Mouse (Mus musculus): ENCODE measurements at regions not wholly inside any gene's neighbourhood (a gene's known extent, or its start where the extent isn't known, plus 50 kb on each side); places are given as distances from the start of the nearest gene placed in this dataset.
A peak's percentile ranks its signal among the peaks of the same experiment; 100 is the strongest.

DNA sequence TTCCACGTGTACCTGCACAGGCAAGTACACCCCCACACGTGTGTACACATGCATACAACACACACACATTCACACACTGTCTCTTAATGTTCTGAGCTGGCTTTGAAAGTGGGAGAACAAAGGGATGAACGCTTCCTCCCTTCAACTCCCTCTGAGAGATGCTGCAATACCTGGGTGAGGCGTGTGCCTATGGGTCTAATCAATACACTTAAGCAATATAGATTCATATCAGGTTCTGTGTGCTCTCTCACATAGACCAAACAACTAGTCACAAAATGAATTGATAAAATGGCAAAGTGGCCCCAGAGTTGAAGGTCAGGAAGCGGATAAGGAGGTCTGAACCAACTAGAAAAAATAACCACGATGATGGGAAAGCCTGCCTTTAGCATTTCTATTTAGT, 116.1 kb upstream of the Plcz1 start:
- Histone ChIP-seq H3K27ac (ENCODE audit: insufficient read depth, low read length) (no peak overlapping the region), H3K36me3 (ENCODE audit: control insufficient read depth, insufficient read depth, low read length, poor library complexity, severe bottlenecking) (no peaks in the 10 kb centered on the region), H3K4me3 (ENCODE audit: low read depth, low read length) (no peak overlapping the region), H3K9me3 (replicated peaks; ENCODE audit: control insufficient read depth, insufficient read depth, low read length, poor library complexity, severe bottlenecking) (no peaks in the 10 kb centered on the region), H3K27me3 (ENCODE audit: control insufficient read depth, insufficient read depth, low read length, poor library complexity, severe bottlenecking) (no peaks in the 10 kb centered on the region), H3K9ac (ENCODE audit: low read depth, poor library complexity, severe bottlenecking) (no peak overlapping the region), H3K4me1 (ENCODE audit: control insufficient read depth, insufficient read depth, low read length) (no peaks in the 10 kb centered on the region)
- TF ChIP-seq POLR2A (IDR thresholded peaks at IDR 0.05; ENCODE audit: insufficient read depth, low read length) (no peak), EP300 (IDR thresholded peaks at IDR 0.05; ENCODE audit: insufficient read depth, low read depth, low read length) (no peak), CTCF (IDR thresholded peaks at IDR 0.05; ENCODE audit: low read depth, low read length) (no peak)

DNA sequence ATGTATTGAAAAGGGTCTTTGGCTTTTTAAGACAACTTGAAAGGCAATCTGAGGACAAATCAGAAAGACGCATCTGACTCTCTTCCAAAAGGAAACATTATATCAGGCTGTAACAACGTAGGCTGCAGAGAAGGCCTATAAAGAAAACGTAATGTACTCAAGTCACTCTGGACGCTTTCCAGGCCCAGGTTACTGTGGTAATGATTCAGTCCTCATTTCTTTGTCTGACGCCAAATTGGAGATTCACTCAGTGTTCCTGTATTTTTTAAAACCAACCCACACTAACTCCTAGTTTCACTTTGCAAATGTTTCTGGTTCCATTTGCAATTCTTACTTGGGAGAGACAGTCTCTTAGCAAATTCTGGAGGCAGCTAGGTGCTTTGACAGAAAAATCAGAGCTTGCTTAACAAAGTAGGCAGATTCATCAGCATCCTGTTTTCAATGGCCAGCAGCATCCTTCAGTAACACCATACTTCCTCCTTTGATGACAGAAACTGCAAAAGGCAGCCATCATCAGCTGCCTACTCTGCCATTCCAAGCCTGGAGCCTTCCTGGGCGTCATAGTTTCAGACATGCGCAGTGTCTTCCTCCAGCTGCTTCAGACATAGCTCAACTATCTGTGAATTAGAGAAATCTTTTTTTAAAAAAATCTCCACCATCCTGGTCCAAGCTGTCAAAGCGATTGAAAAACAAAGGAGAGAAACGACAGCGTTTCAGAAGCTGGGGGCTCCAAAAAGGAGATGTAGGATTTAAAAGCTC, 111.3 kb upstream of the Plcz1 start:
- Histone ChIP-seq H3K36me3 (ENCODE audit: control insufficient read depth, insufficient read depth, low read length, poor library complexity, severe bottlenecking) (no peaks in the 10 kb centered on the region), H3K9ac (ENCODE audit: low read depth, poor library complexity, severe bottlenecking) (no peak overlapping the region), H3K4me3 (ENCODE audit: low read depth, low read length) (no peak overlapping the region), H3K27me3 (ENCODE audit: control insufficient read depth, insufficient read depth, low read length, poor library complexity, severe bottlenecking) (no peaks in the 10 kb centered on the region), H3K4me1 (ENCODE audit: control insufficient read depth, insufficient read depth, low read length) (no peaks in the 10 kb centered on the region), H3K9me3 (replicated peaks; ENCODE audit: control insufficient read depth, insufficient read depth, low read length, poor library complexity, severe bottlenecking) (peaks cover 2% of the 10 kb centered on the region; the same call in 1 of the 2 replicates), H3K27ac (ENCODE audit: insufficient read depth, low read length) (no peak overlapping the region)
- no peak for TF ChIP-seq CTCF (IDR thresholded peaks at IDR 0.05; ENCODE audit: low read depth, low read length)
- TF ChIP-seq EP300 (IDR thresholded peaks at IDR 0.05; ENCODE audit: insufficient read depth, low read depth, low read length): no peak

DNA sequence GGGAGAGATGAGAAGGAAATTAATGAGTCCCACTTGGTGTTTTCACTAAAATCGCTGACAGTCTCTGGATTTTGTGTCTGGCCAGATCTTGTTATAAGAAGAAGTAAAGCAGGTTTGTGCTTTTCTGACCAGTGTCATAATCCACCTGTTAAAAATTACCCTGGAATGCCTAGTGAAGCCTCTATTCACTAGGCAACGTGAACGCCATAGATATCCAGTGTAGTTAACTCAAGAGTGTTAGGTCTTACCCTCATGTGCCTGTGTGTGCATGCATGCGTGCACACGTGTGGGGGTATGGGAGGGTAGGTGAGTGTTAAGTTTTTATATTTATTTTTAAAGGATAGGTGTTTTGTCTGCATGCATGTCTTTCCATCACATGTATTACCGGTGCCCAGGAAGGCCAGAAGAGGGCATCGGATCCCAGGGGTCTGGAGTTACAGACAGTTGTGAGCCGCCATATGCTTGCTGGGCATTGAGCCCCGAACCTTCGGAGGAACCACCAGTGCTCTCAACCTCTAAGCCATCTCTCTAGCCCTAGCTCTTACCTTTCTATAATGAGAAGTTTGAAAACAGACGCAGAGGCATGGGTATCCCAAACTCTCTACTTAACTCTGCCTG, 107.5 kb upstream of the Plcz1 start:
- Histone ChIP-seq H3K9ac (ENCODE audit: low read depth, poor library complexity, severe bottlenecking) (no peak overlapping the region), H3K4me3 (ENCODE audit: low read depth, low read length) (no peak overlapping the region), H3K36me3 (ENCODE audit: control insufficient read depth, insufficient read depth, low read length, poor library complexity, severe bottlenecking) (no peaks in the 10 kb centered on the region), H3K4me1 (ENCODE audit: control insufficient read depth, insufficient read depth, low read length) (no peaks in the 10 kb centered on the region), H3K27ac (ENCODE audit: insufficient read depth, low read length) (no peak overlapping the region), H3K27me3 (ENCODE audit: control insufficient read depth, insufficient read depth, low read length, poor library complexity, severe bottlenecking) (no peaks in the 10 kb centered on the region), H3K9me3 (replicated peaks; ENCODE audit: control insufficient read depth, insufficient read depth, low read length, poor library complexity, severe bottlenecking) (peaks cover 2% of the 10 kb centered on the region; the same call in 1 of the 2 replicates)
- TF ChIP-seq POLR2A (IDR thresholded peaks at IDR 0.05; ENCODE audit: insufficient read depth, low read length) (no peak), CTCF (IDR thresholded peaks at IDR 0.05; ENCODE audit: low read depth, low read length) (peak; percentile 27), EP300 (IDR thresholded peaks at IDR 0.05; ENCODE audit: insufficient read depth, low read depth, low read length) (no peak)

DNA sequence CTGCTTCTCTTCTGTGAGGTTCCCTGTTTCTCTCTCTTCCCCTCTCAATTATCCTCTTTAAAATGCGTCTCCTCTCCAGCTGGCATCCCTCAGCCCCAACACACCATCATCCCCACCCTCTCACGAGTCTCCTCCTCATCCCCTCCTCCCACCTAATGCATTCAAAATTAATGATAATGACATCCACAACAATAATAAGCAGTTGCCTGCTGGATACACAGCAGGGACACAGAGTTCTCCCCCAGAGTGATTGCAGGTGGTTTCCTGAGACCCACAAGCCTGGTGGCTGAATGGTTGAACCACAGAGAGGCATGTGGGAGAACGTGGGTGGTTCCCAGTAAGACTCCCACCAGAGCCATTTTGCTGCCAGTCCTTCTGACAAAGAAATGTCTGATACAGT, 106.9 kb upstream of the Plcz1 start:
- H3K4me3 ChIP-seq (ENCODE audit: low read depth, low read length): no peak overlapping the region
- no peaks in the 10 kb centered on the region for H3K36me3 ChIP-seq (ENCODE audit: control insufficient read depth, insufficient read depth, low read length, poor library complexity, severe bottlenecking)
- H3K27ac ChIP-seq (ENCODE audit: insufficient read depth, low read length): no peak overlapping the region
- no peaks in the 10 kb centered on the region for H3K27me3 ChIP-seq (ENCODE audit: control insufficient read depth, insufficient read depth, low read length, poor library complexity, severe bottlenecking)
- no peak overlapping the region for H3K9ac ChIP-seq (ENCODE audit: low read depth, poor library complexity, severe bottlenecking)
- H3K9me3 ChIP-seq (replicated peaks; ENCODE audit: control insufficient read depth, insufficient read depth, low read length, poor library complexity, severe bottlenecking): peaks cover 2% of the 10 kb centered on the region; the same call in 1 of the 2 replicates
- TF ChIP-seq CTCF (IDR thresholded peaks at IDR 0.05; ENCODE audit: low read depth, low read length) (no peak), EP300 (IDR thresholded peaks at IDR 0.05; ENCODE audit: insufficient read depth, low read depth, low read length) (no peak), POLR2A (IDR thresholded peaks at IDR 0.05; ENCODE audit: insufficient read depth, low read length) (no peak)
- no peaks in the 10 kb centered on the region for H3K4me1 ChIP-seq (ENCODE audit: control insufficient read depth, insufficient read depth, low read length)

DNA sequence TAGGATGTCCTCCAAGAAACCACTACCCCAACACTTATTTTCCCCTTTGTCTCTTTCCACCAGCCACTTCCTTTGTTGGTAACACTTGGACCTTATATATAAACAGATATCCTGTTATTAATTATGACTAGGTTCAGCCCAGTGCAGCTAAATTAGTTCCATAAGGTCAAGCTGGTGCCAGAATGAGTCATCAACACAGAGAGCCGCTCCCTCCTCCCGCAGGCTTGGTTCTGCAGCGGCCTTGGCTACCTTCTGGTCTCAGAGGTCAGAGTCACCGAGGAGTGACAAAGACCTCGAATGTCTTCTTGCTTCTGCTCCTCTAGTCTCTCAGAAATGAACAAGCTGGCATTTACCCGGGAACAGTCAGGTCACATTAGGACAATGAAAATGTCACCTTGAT, 106.5 kb upstream of the Plcz1 start:
- Histone ChIP-seq H3K27ac (ENCODE audit: insufficient read depth, low read length) (no peak overlapping the region), H3K4me1 (ENCODE audit: control insufficient read depth, insufficient read depth, low read length) (no peaks in the 10 kb centered on the region), H3K9ac (ENCODE audit: low read depth, poor library complexity, severe bottlenecking) (no peak overlapping the region), H3K36me3 (ENCODE audit: control insufficient read depth, insufficient read depth, low read length, poor library complexity, severe bottlenecking) (no peaks in the 10 kb centered on the region), H3K27me3 (ENCODE audit: control insufficient read depth, insufficient read depth, low read length, poor library complexity, severe bottlenecking) (no peaks in the 10 kb centered on the region), H3K4me3 (ENCODE audit: low read depth, low read length) (no peak overlapping the region), H3K9me3 (replicated peaks; ENCODE audit: control insufficient read depth, insufficient read depth, low read length, poor library complexity, severe bottlenecking) (peaks cover 2% of the 10 kb centered on the region; the same call in 1 of the 2 replicates)
- no peak for TF ChIP-seq EP300 (IDR thresholded peaks at IDR 0.05; ENCODE audit: insufficient read depth, low read depth, low read length)

DNA sequence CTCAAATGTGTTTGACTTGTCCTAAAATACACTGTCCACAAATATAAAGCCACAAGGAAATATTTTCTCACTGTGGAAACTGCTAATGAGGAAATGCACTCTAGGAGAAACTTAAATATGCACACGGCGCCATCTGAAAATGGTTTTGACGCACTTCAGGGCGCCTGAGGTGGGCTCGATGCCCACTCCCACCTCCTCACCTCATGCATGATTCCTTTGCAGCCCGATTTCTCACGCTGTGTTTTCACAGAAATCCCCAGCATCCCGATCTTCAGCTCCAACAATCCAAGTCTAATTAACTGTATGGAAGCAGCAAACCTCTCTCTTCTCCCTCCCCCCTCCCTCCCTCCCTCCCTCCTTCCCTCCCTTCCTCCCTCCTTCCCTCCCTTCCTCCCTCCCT, 92.5 kb upstream of the Plcz1 start:
- H3K4me3 ChIP-seq (ENCODE audit: low read depth, low read length): no peak overlapping the region
- no peaks in the 10 kb centered on the region for H3K4me1 ChIP-seq (ENCODE audit: control insufficient read depth, insufficient read depth, low read length)
- no peak overlapping the region for H3K9ac ChIP-seq (ENCODE audit: low read depth, poor library complexity, severe bottlenecking)
- H3K36me3 ChIP-seq (ENCODE audit: control insufficient read depth, insufficient read depth, low read length, poor library complexity, severe bottlenecking): no peaks in the 10 kb centered on the region
- H3K9me3 ChIP-seq (replicated peaks; ENCODE audit: control insufficient read depth, insufficient read depth, low read length, poor library complexity, severe bottlenecking): no peaks in the 10 kb centered on the region
- TF ChIP-seq POLR2A (IDR thresholded peaks at IDR 0.05; ENCODE audit: insufficient read depth, low read length) (no peak), EP300 (IDR thresholded peaks at IDR 0.05; ENCODE audit: insufficient read depth, low read depth, low read length) (no peak), CTCF (IDR thresholded peaks at IDR 0.05; ENCODE audit: low read depth, low read length) (no peak)
- no peak overlapping the region for H3K27ac ChIP-seq (ENCODE audit: insufficient read depth, low read length)
- H3K27me3 ChIP-seq (ENCODE audit: control insufficient read depth, insufficient read depth, low read length, poor library complexity, severe bottlenecking): no peaks in the 10 kb centered on the region

Measured in ES-Bruce4 (cell line).